Mouse (Mus musculus): ENCODE results near the gene Napepld. TPM values are rescaled to one million over a fixed set of nuclear protein-coding genes. Genes with fewer than 3 reads are reported as not detected.

The Napepld gene
- total and polyA plus RNA-seq, 3 experiments: 1.6 to 1.8 (median 1.7) TPM

- TF ChIP-seq POLR2A (IDR thresholded peaks at IDR 0.05; ENCODE audit: low read depth, low read length): no peak
- no peak for TF ChIP-seq CHD2 (IDR thresholded peaks at IDR 0.05; ENCODE audit: low read length)
- no peak for TF ChIP-seq POLR2AphosphoS2 (IDR thresholded peaks at IDR 0.05; ENCODE audit: low read depth, low read length)
- no peak for TF ChIP-seq JUND (conservative IDR thresholded peaks at IDR 0.05; ENCODE audit: low read depth, low read length)
- no peak for TF ChIP-seq CTCF (conservative IDR thresholded peaks at IDR 0.05 in 1 of 2, IDR thresholded peaks at IDR 0.05 in 1 of 2; ENCODE audit: low read depth in 2 of 2, low read length in 2 of 2)
- no peak for TF ChIP-seq RAD21 (IDR thresholded peaks at IDR 0.05; ENCODE audit: low read depth, low read length)
- TF ChIP-seq ZNF384 (IDR thresholded peaks at IDR 0.05; ENCODE audit: low read depth, low read length): no peak
- TF ChIP-seq ELF1 (IDR thresholded peaks at IDR 0.05; ENCODE audit: low read depth, low read length): no peak
- no peak for TF ChIP-seq MAFK (IDR thresholded peaks at IDR 0.05; ENCODE audit: insufficient replicate concordance, low read length)
- TF ChIP-seq BHLHE40 (IDR thresholded peaks at IDR 0.05; ENCODE audit: low read depth, low read length): no peak
- Histone ChIP-seq H3K4me1 (ENCODE audit: control insufficient read depth in 1 of 2, insufficient read depth in 2 of 2) (peaks cover 0 to 2% of the 10 kb centered on the region in 2 experiments; a peak in 2 of 4 replicates), H3K9me3 (replicated peaks; ENCODE audit: low read length) (no peaks in the 10 kb centered on the region), H3K4me3 (replicated peaks in 1 of 3; ENCODE audit: low read depth in 2 of 3, low read length in 2 of 3, poor library complexity in 1 of 3) (no peak overlapping the region), H3K27ac (ENCODE audit: insufficient read depth, low read depth) (no peak overlapping the region), H3K79me2 (replicated peaks; ENCODE audit: control insufficient read depth, extremely low read depth, insufficient read depth, poor library complexity, severe bottlenecking) (peaks cover 3% of the 10 kb centered on the region), H3K27me3 (replicated peaks) (no peaks in the 10 kb centered on the region), H3K9ac (ENCODE audit: insufficient read depth, low read depth) (no peak overlapping the region), H3K36me3 (replicated peaks in 1 of 2; ENCODE audit: control insufficient read depth in 1 of 2, insufficient read depth in 1 of 2, low read length in 1 of 2) (peaks cover 72 to 93% of the 10 kb centered on the region in 2 experiments), H3K4me2 (ENCODE audit: insufficient read depth, low read depth, poor library complexity, severe bottlenecking) (no peak overlapping the region)
- DNase-seq (ENCODE audit: extremely low read depth): no peak
- dilution Hi-C loops (cut with MboI; ENCODE audit: extremely low pct_ligation_motif_present, extremely low pct_unique_long_range_greater_than_20kb, low sequenced_read_pairs): no loop called here
- in situ Hi-C loops (cut with MboI; ENCODE audit: low pct_ligation_motif_present, low pct_unique_long_range_greater_than_20kb, low sequenced_read_pairs): no loop called here
These were observed 42.4 kb upstream of the Napepld start for GRCm38 (mm10) chr5:21743606-21744005.

- no peak overlapping the region for H3K4me2 ChIP-seq (ENCODE audit: insufficient read depth, low read depth, poor library complexity, severe bottlenecking)
- H3K79me2 ChIP-seq (replicated peaks; ENCODE audit: control insufficient read depth, extremely low read depth, insufficient read depth, poor library complexity, severe bottlenecking): peaks cover 16% of the 10 kb centered on the region
- dilution Hi-C loops (cut with MboI; ENCODE audit: extremely low pct_ligation_motif_present, extremely low pct_unique_long_range_greater_than_20kb, low sequenced_read_pairs): no loop called here
- H3K4me3 ChIP-seq (replicated peaks in 1 of 3; ENCODE audit: low read depth in 2 of 3, low read length in 2 of 3, poor library complexity in 1 of 3): no peak overlapping the region
- H3K36me3 ChIP-seq (replicated peaks in 1 of 2; ENCODE audit: control insufficient read depth in 1 of 2, insufficient read depth in 1 of 2, low read length in 1 of 2): peaks cover 47 to 61% of the 10 kb centered on the region in 2 experiments
- TF ChIP-seq MEF2A (IDR thresholded peaks at IDR 0.05; ENCODE audit: borderline replicate concordance, low read depth, low read length) (no peak), CHD1 (IDR thresholded peaks at IDR 0.05; ENCODE audit: low read depth, low read length) (no peak), JUND (conservative IDR thresholded peaks at IDR 0.05; ENCODE audit: low read depth, low read length) (no peak), SIN3A (IDR thresholded peaks at IDR 0.05; ENCODE audit: low read length) (no peak), MAZ (IDR thresholded peaks at IDR 0.05; ENCODE audit: low read depth, low read length) (no peak), BHLHE40 (IDR thresholded peaks at IDR 0.05; ENCODE audit: low read depth, low read length) (no peak), NRF1 (IDR thresholded peaks at IDR 0.05; ENCODE audit: low read depth, low read length) (no peak), USF2 (conservative IDR thresholded peaks at IDR 0.05; ENCODE audit: low read depth, low read length) (no peak), ELF1 (IDR thresholded peaks at IDR 0.05; ENCODE audit: low read depth, low read length) (no peak), HCFC1 (IDR thresholded peaks at IDR 0.05; ENCODE audit: low read depth, low read length) (no peak), ZMIZ1 (IDR thresholded peaks at IDR 0.05; ENCODE audit: low read depth, low read length) (no peak), RAD21 (IDR thresholded peaks at IDR 0.05; ENCODE audit: low read depth, low read length) (no peak), CTCF (conservative IDR thresholded peaks at IDR 0.05 in 1 of 2, IDR thresholded peaks at IDR 0.05 in 1 of 2; ENCODE audit: low read depth in 2 of 2, low read length in 2 of 2) (no peak), IRF4 (IDR thresholded peaks at IDR 0.05; ENCODE audit: low read depth, low read length) (no peak), NELFE (IDR thresholded peaks at IDR 0.05; ENCODE audit: low read depth, low read length) (no peak), GABPA (IDR thresholded peaks at IDR 0.05; ENCODE audit: insufficient replicate concordance, low read depth, low read length) (no peak), ZNF384 (IDR thresholded peaks at IDR 0.05; ENCODE audit: low read depth, low read length) (no peak)
- in situ Hi-C loops (cut with MboI; ENCODE audit: low pct_ligation_motif_present, low pct_unique_long_range_greater_than_20kb, low sequenced_read_pairs): no loop called here
- DNase-seq (ENCODE audit: extremely low read depth): no peak
- no peaks in the 10 kb centered on the region for H3K27me3 ChIP-seq (replicated peaks)
- no peak overlapping the region for H3K9ac ChIP-seq (ENCODE audit: insufficient read depth, low read depth)
- H3K4me1 ChIP-seq (ENCODE audit: control insufficient read depth in 1 of 2, insufficient read depth in 2 of 2): peaks cover 2 to 24% of the 10 kb centered on the region in 2 experiments; a peak in 2 of 4 replicates
- no peak overlapping the region for H3K27ac ChIP-seq (ENCODE audit: insufficient read depth, low read depth)
- H3K9me3 ChIP-seq (replicated peaks; ENCODE audit: low read length): no peaks in the 10 kb centered on the region
These were observed 38.7 kb upstream of the Napepld start for GRCm38 (mm10) chr5:21739881-21740280.
